Mouse (Mus musculus) cerebellum, postnatal 14 days (tissue): ENCODE measurements around the gene Asna1.
A peak's percentile ranks its signal among the peaks of the same experiment; 100 is the strongest.

Source experiments
- DNase-seq, 2 experiments: peaks; one replicate each; pipeline ENCODE4 v3.0.0; 2021; ENCODE audit warnings: mixed read lengths in 2 of 2

Asna1 gene

GRCm38 (mm10) chr8:85034764-85035163 is 9.7 kb upstream of the Asna1 start:
- peak; percentile 75 to 83 for DNase-seq

GRCm38 (mm10) chr8:85033867-85034266 is 8.8 kb upstream of the Asna1 start:
- no peak for DNase-seq

GRCm38 (mm10) chr8:85032622-85033311 is 7.7 kb upstream of the Asna1 start:
- DNase-seq, result peak in 1 of 2 experiments; percentile 42

- no peak for DNase-seq
Observed at GRCm38 (mm10) chr8:85029271-85029670, 4.2 kb upstream of the Asna1 start.

GRCm38 (mm10) chr8:85027922-85028321 is 2.8 kb upstream of the Asna1 start:
- DNase-seq, result no peak

GRCm38 (mm10) chr8:85027516-85027855 is 2.4 kb upstream of the Asna1 start:
- DNase-seq, result no peak

GRCm38 (mm10) chr8:85026670-85027515 is 1.8 kb upstream of the Asna1 start, which contains the start of gene Trir:
Trir (plus strand) TSS chr8:85026823.
- peak; percentile 98 for DNase-seq

- no peak for DNase-seq
Observed at GRCm38 (mm10) chr8:85023846-85024245, 1.2 kb downstream of the Asna1 start.

GRCm38 (mm10) chr8:85021514-85022055 is 3.5 kb downstream of the Asna1 start:
- DNase-seq, result no peak

GRCm38 (mm10) chr8:85017209-85017608 is 7.9 kb downstream of the Asna1 start:
- DNase-seq, result no peak

GRCm38 (mm10) chr8:85016724-85017123 is 8.4 kb downstream of the Asna1 start:
- DNase-seq, result no peak

GRCm38 (mm10) chr8:85014431-85014830 is 10.7 kb downstream of the Asna1 start, which contains the start of gene Best2:
Best2 (minus strand) TSS chr8:85014531.
- no peak for DNase-seq

- peak; percentile 65 to 78 for DNase-seq
Observed at GRCm38 (mm10) chr8:85013230-85013840, 11.7 kb downstream of the Asna1 start.

GRCm38 (mm10) chr8:85011242-85011641 is 13.8 kb downstream of the Asna1 start:
- no peak for DNase-seq

- DNase-seq, result no peak
Observed at GRCm38 (mm10) chr8:85007686-85008085, 17.4 kb downstream of the Asna1 start.

- DNase-seq, result peak; percentile 96 to 99
Observed at GRCm38 (mm10) chr8:84997649-84998295, 27.3 kb downstream of the Asna1 start.

- DNase-seq, result no peak
Observed at GRCm38 (mm10) chr8:84996978-84997377, 28.1 kb downstream of the Asna1 start.

- no peak for DNase-seq
Observed at GRCm38 (mm10) chr8:84995680-84996079, 29.4 kb downstream of the Asna1 start.

GRCm38 (mm10) chr8:84994375-84994774 is 30.7 kb downstream of the Asna1 start:
- DNase-seq, result no peak

GRCm38 (mm10) chr8:84990836-84991235 is 34.2 kb downstream of the Asna1 start:
- peak in 1 of 2 experiments; percentile 75 for DNase-seq

- DNase-seq, result peak; percentile 98 to 99
Observed at GRCm38 (mm10) chr8:84990349-84990748, 34.7 kb downstream of the Asna1 start, which contains the start of gene Hook2. Hook2 (plus strand) TSS chr8:84990603.

- DNase-seq, result peak; percentile 94 to 95
Observed at GRCm38 (mm10) chr8:84989810-84990209, 35.3 kb downstream of the Asna1 start.
